In the genomic region with DNA sequence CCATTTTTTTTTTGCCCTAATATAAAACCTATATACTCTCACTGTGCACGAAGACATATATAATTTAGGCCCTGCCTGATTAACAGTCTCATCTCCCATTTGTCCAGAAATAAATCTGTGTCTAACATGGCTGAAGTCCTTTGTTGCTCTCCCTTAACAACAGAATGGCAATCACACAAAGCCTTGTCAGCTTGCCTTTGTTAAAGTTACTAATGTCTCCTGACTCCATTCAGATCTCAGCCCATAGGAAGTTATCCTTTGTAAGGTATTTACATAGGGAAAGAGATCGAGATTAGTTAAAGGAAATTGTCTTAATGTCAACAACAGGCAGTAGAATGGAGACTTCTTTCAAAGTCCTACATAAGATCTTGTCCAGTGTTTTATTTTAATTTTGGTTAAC, we compare ENCODE assay signal across 25 mouse cellular contexts.
"Had no signal": no experiment of that assay in that cellular context is flagged by ENCODE, and none has a peak within 500 bp of the region (broad histone marks: within the 10 kb centered on the region; RNA-seq: fewer than 3 reads in every experiment).

No protein-coding gene starts in this region.

- H3K4me1 ChIP-seq: heart, embryonic 10.5 days; heart, embryonic 12.5 days; hindbrain, embryonic 12.5 days; intestine, embryonic 15.5 days; limb, embryonic 13.5 days; limb, embryonic 15.5 days; liver, embryonic 12.5 days had no signal

- DNase-seq: gastrocnemius, adult 2 months; gastrocnemius, postnatal 10 days; gastrocnemius, postnatal 25 days; heart, adult 18-20 months; heart, postnatal 10 days; heart, postnatal 4 days; kidney, adult 18-20 months; kidney, adult 8-10 months; kidney, postnatal 10 days; kidney, postnatal 25 days; kidney, postnatal 4 days; left cerebral cortex, postnatal 4 days had no signal

- ATAC-seq: hindbrain, embryonic 16.5 days; inflammation-experienced regulatory T-cells, adult 6 months; intestine, embryonic 15.5 days; intestine, postnatal 0 days; liver, embryonic 12.5 days had no signal

- H3K27ac ChIP-seq: gastrocnemius, adult 2 months; heart, embryonic 10.5 days; hindbrain, embryonic 12.5 days; hindbrain, embryonic 14.5 days; intestine, embryonic 15.5 days; layer of hippocampus, adult 2 months; left cerebral cortex, adult 2 months; limb, embryonic 13.5 days; limb, embryonic 15.5 days; liver, embryonic 12.5 days had no signal

- H3K36me3 ChIP-seq: heart, embryonic 10.5 days; heart, embryonic 12.5 days; hindbrain, embryonic 12.5 days; intestine, embryonic 15.5 days; limb, embryonic 13.5 days; limb, embryonic 15.5 days; liver, embryonic 12.5 days had no signal

- H3K9me3 ChIP-seq: heart, embryonic 10.5 days; heart, embryonic 12.5 days; hindbrain, embryonic 12.5 days; intestine, embryonic 15.5 days; limb, embryonic 13.5 days; limb, embryonic 15.5 days; liver, embryonic 12.5 days had no signal

- H3K9ac ChIP-seq: heart, embryonic 12.5 days; hindbrain, embryonic 12.5 days; hindbrain, embryonic 14.5 days; intestine, embryonic 15.5 days; limb, embryonic 13.5 days; limb, embryonic 15.5 days; liver, embryonic 12.5 days had no signal

- H3K4me2 ChIP-seq: heart, embryonic 12.5 days; hindbrain, embryonic 12.5 days; hindbrain, embryonic 14.5 days; intestine, embryonic 15.5 days; limb, embryonic 13.5 days; limb, embryonic 15.5 days; liver, embryonic 12.5 days had no signal

- H3K27me3 ChIP-seq: heart, embryonic 12.5 days; hindbrain, embryonic 12.5 days; intestine, embryonic 15.5 days; limb, embryonic 13.5 days; limb, embryonic 15.5 days; liver, embryonic 12.5 days had no signal

- H3K4me3 ChIP-seq: gastrocnemius, adult 2 months; heart, embryonic 10.5 days; heart, embryonic 12.5 days; hindbrain, embryonic 12.5 days; intestine, embryonic 15.5 days; layer of hippocampus, adult 2 months; left cerebral cortex, adult 2 months; limb, embryonic 13.5 days; limb, embryonic 15.5 days; liver, embryonic 12.5 days had no signal
